Mouse (Mus musculus) embryonic fibroblast, embryonic 13.5 days (primary cell): ENCODE measurements around the gene Tlx3.

Source experiments
- CTCF ChIP-seq: IDR thresholded peaks from 2 replicates; pipeline ENCODE4 v1.5.1; 2011; ENCODE audit warnings: mild to moderate bottlenecking, control low read depth, low read length, moderate library complexity, borderline replicate concordance; ENCODE audit not compliant: insufficient read depth
- POLR2A ChIP-seq: IDR thresholded peaks from 2 replicates; pipeline ENCODE4 v1.6.1; 2011; ENCODE audit warnings: low read depth, mild to moderate bottlenecking, control low read depth, low read length, moderate library complexity

GRCm38 (mm10) chr11:33220763-33221162 is 17.4 kb upstream of the Tlx3 start:
- no peak for TF ChIP-seq POLR2A
- no peak for TF ChIP-seq CTCF
